Mouse (Mus musculus) lung, embryonic 14.5 days (tissue): ENCODE measurements around the gene Slc25a13. TPM values are rescaled to one million over a fixed set of nuclear protein-coding genes. Genes with fewer than 3 reads are reported as not detected.
A peak's percentile ranks its signal among the peaks of the same experiment; 100 is the strongest.

Experiments
- ATAC-seq: fragments of 200-750 bp; cut with Nextera tagmentation; 2 replicates; pipeline ENCODE4 v1.8.0; 2017; ENCODE audit warnings: mild to moderate bottlenecking, moderate TSS enrichment, moderate library complexity; ENCODE audit not compliant: insufficient read depth
- DNase-seq: peaks from one replicate; pipeline ENCODE4 v3.0.0-alpha.2; 2015
- H3K27ac ChIP-seq: fragments of 300-500 bp; sonication (generic); 2 replicates; pipeline ENCODE4 v1.5.1; 2014; ENCODE audit warnings: low read depth, mild to moderate bottlenecking, moderate library complexity
- H3K27me3 ChIP-seq: fragments of 300-500 bp; sonication (generic); 2 replicates; pipeline ENCODE4 v1.6.1; 2014; ENCODE audit warnings: low read length, control low read depth; ENCODE audit not compliant: insufficient read depth
- H3K36me3 ChIP-seq: fragments of 300-500 bp; sonication (generic); 2 replicates; pipeline ENCODE4 v1.6.1; 2014; ENCODE audit warnings: control low read depth; ENCODE audit not compliant: insufficient read depth
- H3K4me1 ChIP-seq: fragments of 300-500 bp; sonication (generic); 2 replicates; pipeline ENCODE4 v1.6.1; 2014; ENCODE audit warnings: antibody characterized with exemption, control low read depth; ENCODE audit not compliant: insufficient read depth
- H3K4me2 ChIP-seq: fragments of 300-500 bp; sonication (generic); 2 replicates; pipeline ENCODE4 v1.6.1; 2014; ENCODE audit warnings: mild to moderate bottlenecking
- H3K4me3 ChIP-seq: fragments of 300-500 bp; sonication (generic); 2 replicates; pipeline ENCODE4 v1.5.1; 2014; ENCODE audit warnings: low read depth, low read length
- H3K9ac ChIP-seq: fragments of 300-500 bp; sonication (generic); 2 replicates; pipeline ENCODE4 v1.6.1; 2014
- H3K9me3 ChIP-seq: fragments of 300-500 bp; sonication (generic); 2 replicates; pipeline ENCODE4 v1.6.1; 2016; ENCODE audit warnings: low read depth, low read length, control low read depth
- CTCF ChIP-seq: IDR thresholded peaks from 2 replicates; pipeline ENCODE4 v1.5.1; 2016; ENCODE audit warnings: antibody characterized with exemption, low read depth
- WGBS: fragments of 180-500 bp; shearing (Covaris S2); extraction: QIAGEN DNeasy Blood & Tissue Kit; methylation state at CpG from one replicate; pipeline ENCODE4 v1.1.7; 2014; 5-methylcytosine and 5-hydroxymethylcytosine counted together
- polyA plus RNA-seq: library from polyadenylated mRNA; unstranded; fragments of >200 nt; fragmentation: Nextera tagmentation; extraction: Ambion mirVana; gene quantifications from 2 replicates; pipeline ENCODE4 v1.2.1, GENCODE M21; 2014

Gene Slc25a13
- polyA plus RNA-seq, 1 experiment from 2014 or later: 33.6 TPM

- TF ChIP-seq CTCF: peak; percentile 98
- Histone ChIP-seq H3K4me1 (no peaks in the 10 kb centered on the region), H3K27me3 (0 out of 2 replicates have a peak, but pooled peaks cover 4% of the 10 kb centered on the region), H3K4me2 (peak overlapping the region; percentile 95), H3K9ac (peak overlapping the region; percentile 49), H3K27ac (no peak overlapping the region), H3K36me3 (no peaks in the 10 kb centered on the region), H3K4me3 (peak overlapping the region; percentile 51), H3K9me3 (no peaks in the 10 kb centered on the region)
- WGBS: 4% methylated on average over 42 of the region's 42 CpGs
- DNase-seq (peak; percentile 93), ATAC-seq (peak; percentile 95)
Observed at GRCm38 (mm10) chr6:6005762-6006431, 211.1 kb downstream of the Slc25a13 start.

GRCm38 (mm10) chr6:6004756-6005485, 212.1 kb downstream of the Slc25a13 start:
- no peak for TF ChIP-seq CTCF
- H3K27me3 ChIP-seq: 0 out of 2 replicates have a peak, but pooled peaks cover 4% of the 10 kb centered on the region
- ATAC-seq: no peak
- H3K9ac ChIP-seq: no peak overlapping the region
- H3K4me2 ChIP-seq: peak overlapping the region; percentile 40
- H3K27ac ChIP-seq: no peak overlapping the region
- no peak overlapping the region for H3K4me3 ChIP-seq
- no peak for DNase-seq
- H3K36me3 ChIP-seq: no peaks in the 10 kb centered on the region
- H3K4me1 ChIP-seq: no peaks in the 10 kb centered on the region
- H3K9me3 ChIP-seq: no peaks in the 10 kb centered on the region
- 27% methylated on average over 12 of the region's 12 CpGs for WGBS

GRCm38 (mm10) chr6:6002061-6002460, 214.9 kb downstream of the Slc25a13 start:
- Histone ChIP-seq H3K9ac (no peak overlapping the region), H3K4me2 (no peak overlapping the region), H3K9me3 (no peaks in the 10 kb centered on the region), H3K4me3 (no peak overlapping the region), H3K27me3 (0 out of 2 replicates have a peak, but pooled peaks cover 4% of the 10 kb centered on the region), H3K4me1 (no peaks in the 10 kb centered on the region), H3K36me3 (no peaks in the 10 kb centered on the region), H3K27ac (no peak overlapping the region)
- DNase-seq (no peak), ATAC-seq (no peak)
- 67% methylated on average over 3 of the region's 3 CpGs for WGBS
- TF ChIP-seq CTCF: no peak

- DNase-seq: no peak
- Histone ChIP-seq H3K9ac (no peak overlapping the region), H3K4me1 (no peaks in the 10 kb centered on the region; the same call in 1 of the 2 replicates), H3K4me3 (no peak overlapping the region), H3K9me3 (no peaks in the 10 kb centered on the region), H3K36me3 (no peaks in the 10 kb centered on the region), H3K27ac (no peak overlapping the region), H3K27me3 (0 out of 2 replicates have a peak, but pooled peaks cover 7% of the 10 kb centered on the region), H3K4me2 (no peak overlapping the region)
- no peak for ATAC-seq
- WGBS: 57% methylated on average over 6 of the region's 6 CpGs
- no peak for TF ChIP-seq CTCF
Observed at GRCm38 (mm10) chr6:5997535-5997934, 219.4 kb downstream of the Slc25a13 start.

- ATAC-seq (peak; percentile 48; the same call in 1 of the 2 replicates), DNase-seq (peak; percentile 58)
- Histone ChIP-seq H3K27ac (no peak overlapping the region), H3K9ac (no peak overlapping the region), H3K27me3 (0 out of 2 replicates have a peak, but pooled peaks cover 3% of the 10 kb centered on the region), H3K4me1 (peaks cover 4% of the 10 kb centered on the region; the same call in 1 of the 2 replicates), H3K36me3 (no peaks in the 10 kb centered on the region), H3K4me2 (peak overlapping the region; percentile 54; the same call in 1 of the 2 replicates), H3K4me3 (no peak overlapping the region), H3K9me3 (no peaks in the 10 kb centered on the region)
- WGBS: 23% methylated on average over 7 of the region's 7 CpGs
- no peak for TF ChIP-seq CTCF
Observed at GRCm38 (mm10) chr6:5993056-5993455, 223.9 kb downstream of the Slc25a13 start.

- no peak for TF ChIP-seq CTCF
- Histone ChIP-seq H3K27ac (no peak overlapping the region), H3K27me3 (0 out of 2 replicates have a peak, but pooled peaks cover 3% of the 10 kb centered on the region), H3K4me2 (peak overlapping the region; percentile 54), H3K4me3 (no peak overlapping the region), H3K36me3 (no peaks in the 10 kb centered on the region), H3K9ac (no peak overlapping the region), H3K4me1 (peaks cover 4% of the 10 kb centered on the region; the same call in 1 of the 2 replicates), H3K9me3 (no peaks in the 10 kb centered on the region)
- peak; percentile 83 for ATAC-seq
- peak; percentile 81 for DNase-seq
- 29% methylated on average over 25 of the region's 25 CpGs for WGBS
Observed at GRCm38 (mm10) chr6:5991817-5992755, 224.9 kb downstream of the Slc25a13 start.
